Mouse (Mus musculus) ES-E14 (cell line): Measurements from ENCODE around the gene Pdcl3.

Experiments used
- HCFC1 ChIP-seq: IDR thresholded peaks from 2 replicates; pipeline ENCODE4 v1.6.1; 2012; ENCODE audit warnings: low read length, inconsistent platforms, borderline replicate concordance; ENCODE audit not compliant: insufficient read depth
- MAFK ChIP-seq: IDR thresholded peaks from 2 replicates; pipeline ENCODE4 v1.6.1; 2014; ENCODE audit warnings: mild to moderate bottlenecking, low read depth, low read length, inconsistent platforms; ENCODE audit not compliant: insufficient read depth
- ZNF384 ChIP-seq: IDR thresholded peaks from 2 replicates; pipeline ENCODE4 v1.6.1; 2012; ENCODE audit warnings: low read depth, low read length, inconsistent platforms

GRCm38 (mm10) chr1:39017871-39018270 is 32.5 kb downstream of the Pdcl3 start:
- no peak for TF ChIP-seq HCFC1
- TF ChIP-seq ZNF384 = no peak
- no peak for TF ChIP-seq MAFK
